Mouse (Mus musculus) C2C12 (cell line): Measurements from ENCODE around the gene Ccpg1os.

Experiments used
- CEBPB ChIP-seq: IDR thresholded peaks from one replicate; pipeline ENCODE4 v1.6.1; 2011; ENCODE audit warnings: low read depth, mild to moderate bottlenecking, control low read depth, moderate library complexity
- CTCF ChIP-seq: IDR thresholded peaks from one replicate; pipeline ENCODE4 v1.5.1; 2011; ENCODE audit not compliant: control insufficient read depth, insufficient read depth, insufficient read length
- MAX ChIP-seq: IDR thresholded peaks from one replicate; pipeline ENCODE4 v1.6.1; 2011; ENCODE audit warnings: mild to moderate bottlenecking, control low read depth
- MYOG ChIP-seq: IDR thresholded peaks from one replicate; pipeline ENCODE4 v1.6.1; 2011; ENCODE audit not compliant: control insufficient read depth, insufficient read length; ENCODE audit errors: extremely low read depth

GRCm38 (mm10) chr9:73012629-73013028 is 27.4 kb upstream of the Ccpg1os start:
- TF ChIP-seq CTCF (no peak), MAX (no peak), MYOG (no peak), CEBPB (no peak)
